Mouse (Mus musculus) thymus, adult 2 months (tissue): ENCODE measurements at regions not wholly inside any gene's neighbourhood (a gene's known extent, or its start where the extent isn't known, plus 50 kb on each side); places are given as distances from the start of the nearest gene placed in this dataset.

Experiments
- DNase-seq: peaks from one replicate; pipeline ENCODE4 v3.0.0; 2021
- H3K27ac ChIP-seq: fragments of 200-500 bp; 2 replicates; pipeline ENCODE4 v1.5.1; 2012; ENCODE audit warnings: low read length, control low read depth; ENCODE audit not compliant: control insufficient read depth, insufficient read depth
- H3K27me3 ChIP-seq: fragments of 200-500 bp; 2 replicates; pipeline ENCODE4 v1.6.1; 2012; ENCODE audit warnings: mild to moderate bottlenecking, low read length, moderate library complexity, mixed read lengths; ENCODE audit not compliant: control insufficient read depth, insufficient read depth
- H3K36me3 ChIP-seq: fragments of 200-500 bp; 2 replicates; pipeline ENCODE4 v1.6.1; 2012; ENCODE audit warnings: mild to moderate bottlenecking, low read length, moderate library complexity; ENCODE audit not compliant: control insufficient read depth, insufficient read depth
- H3K4me1 ChIP-seq: fragments of 200-500 bp; replicated peaks from 2 replicates; pipeline ENCODE4 v1.6.1; 2012; ENCODE audit warnings: low read length; ENCODE audit not compliant: control insufficient read depth, insufficient read depth
- H3K4me3 ChIP-seq: fragments of 200-500 bp; 2 replicates; pipeline ENCODE4 v1.5.1; 2012; ENCODE audit warnings: mild to moderate bottlenecking, low read length, control low read depth, moderate library complexity; ENCODE audit not compliant: control insufficient read depth, insufficient read depth
- CTCF ChIP-seq: fragments of 200-500 bp; IDR thresholded peaks from 2 replicates; pipeline ENCODE4 v1.5.1; 2012; ENCODE audit warnings: mild to moderate bottlenecking, control low read depth, low read length, moderate library complexity, borderline replicate concordance; ENCODE audit not compliant: control insufficient read depth, poor library complexity, insufficient read depth; ENCODE audit errors: extremely low read depth
- POLR2A ChIP-seq: fragments of 200-500 bp; IDR thresholded peaks from 2 replicates; pipeline ENCODE4 v1.6.1; 2012; ENCODE audit warnings: mild to moderate bottlenecking, low read length, control low read depth, moderate library complexity; ENCODE audit not compliant: control insufficient read depth, poor library complexity, insufficient read depth; ENCODE audit errors: extremely low read depth
- WGBS: fragments of 180-500 bp; shearing (Covaris S2); methylation state at CpG from one replicate; pipeline ENCODE4 v1.1.7; 2018; 5-methylcytosine and 5-hydroxymethylcytosine counted together

DNA sequence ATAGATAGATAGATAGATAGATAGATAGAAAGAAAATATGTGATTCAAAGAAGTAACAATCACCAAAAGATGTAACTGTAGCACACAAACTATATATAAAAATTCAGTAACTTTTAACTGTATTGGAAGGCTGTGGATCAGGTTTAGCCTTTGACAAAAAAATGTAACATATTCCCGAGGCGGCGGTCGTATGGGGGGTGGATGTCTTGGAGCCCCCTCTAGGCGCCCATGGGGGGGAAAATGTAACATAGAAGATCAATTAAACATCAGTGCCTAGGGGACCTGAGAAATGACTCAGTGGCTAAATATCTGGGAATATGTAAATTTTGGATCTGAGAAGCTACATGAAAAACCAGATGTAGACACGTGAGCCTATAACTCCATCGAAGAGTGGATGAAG lies 847.2 kb downstream of the Car8 start:
- no peak overlapping the region for H3K27ac ChIP-seq
- H3K4me1 ChIP-seq = no peaks in the 10 kb centered on the region
- DNase-seq = no peak
- no peaks in the 10 kb centered on the region for H3K36me3 ChIP-seq
- no peak for TF ChIP-seq POLR2A
- TF ChIP-seq CTCF = no peak
- WGBS = 86% methylated on average over 7 of the region's 7 CpGs
- H3K27me3 ChIP-seq = no peaks in the 10 kb centered on the region
- H3K4me3 ChIP-seq = no peak overlapping the region

DNA sequence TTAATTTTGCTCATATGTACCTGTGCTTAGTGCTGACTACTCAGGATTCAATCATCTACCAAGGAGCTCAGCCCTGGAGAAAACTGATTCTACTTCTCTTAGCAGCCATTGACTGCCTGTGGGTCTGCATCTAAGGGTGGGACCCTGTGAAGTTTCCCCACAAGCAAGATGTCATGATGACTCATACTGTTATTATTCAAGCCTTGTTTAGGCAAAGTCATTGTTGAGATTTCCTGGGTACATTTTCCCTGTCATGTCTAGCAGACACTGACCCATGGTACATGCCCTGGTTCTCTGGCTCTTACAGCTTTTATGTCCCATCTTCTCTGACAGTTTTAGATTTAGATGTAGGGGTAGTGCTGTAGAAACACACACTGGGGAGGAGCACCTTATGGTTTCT lies 853.8 kb downstream of the Car8 start:
- Histone ChIP-seq H3K4me3 (no peak overlapping the region), H3K27me3 (no peaks in the 10 kb centered on the region), H3K4me1 (no peaks in the 10 kb centered on the region), H3K36me3 (no peaks in the 10 kb centered on the region), H3K27ac (no peak overlapping the region)
- TF ChIP-seq CTCF (no peak), POLR2A (no peak)
- DNase-seq = no peak

DNA sequence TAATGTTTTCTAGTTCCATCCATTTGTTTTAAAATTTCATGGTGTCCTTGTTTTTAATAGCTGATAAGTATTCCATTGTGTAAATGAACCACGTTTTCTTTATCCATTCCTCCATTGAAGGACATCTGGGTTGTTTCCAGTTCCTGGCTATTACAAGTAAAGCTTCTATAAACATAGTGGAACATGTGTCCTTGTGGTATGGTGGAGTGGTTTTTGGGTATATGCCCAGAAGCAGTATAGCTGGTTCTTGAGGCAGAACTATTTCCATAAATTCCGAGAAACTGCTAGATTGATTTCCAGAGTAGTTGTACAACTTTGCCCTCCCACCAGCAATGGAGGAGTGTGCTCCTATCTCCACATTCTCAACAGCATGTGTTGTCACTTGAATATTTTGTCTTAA lies 858.8 kb downstream of the Car8 start:
- no peaks in the 10 kb centered on the region for H3K27me3 ChIP-seq
- H3K4me1 ChIP-seq = no peaks in the 10 kb centered on the region
- DNase-seq = no peak
- no peak overlapping the region for H3K4me3 ChIP-seq
- no peaks in the 10 kb centered on the region for H3K36me3 ChIP-seq
- TF ChIP-seq CTCF = no peak
- TF ChIP-seq POLR2A = no peak
- WGBS = 86% methylated on average over 2 of the region's 2 CpGs
- H3K27ac ChIP-seq = no peak overlapping the region

DNA sequence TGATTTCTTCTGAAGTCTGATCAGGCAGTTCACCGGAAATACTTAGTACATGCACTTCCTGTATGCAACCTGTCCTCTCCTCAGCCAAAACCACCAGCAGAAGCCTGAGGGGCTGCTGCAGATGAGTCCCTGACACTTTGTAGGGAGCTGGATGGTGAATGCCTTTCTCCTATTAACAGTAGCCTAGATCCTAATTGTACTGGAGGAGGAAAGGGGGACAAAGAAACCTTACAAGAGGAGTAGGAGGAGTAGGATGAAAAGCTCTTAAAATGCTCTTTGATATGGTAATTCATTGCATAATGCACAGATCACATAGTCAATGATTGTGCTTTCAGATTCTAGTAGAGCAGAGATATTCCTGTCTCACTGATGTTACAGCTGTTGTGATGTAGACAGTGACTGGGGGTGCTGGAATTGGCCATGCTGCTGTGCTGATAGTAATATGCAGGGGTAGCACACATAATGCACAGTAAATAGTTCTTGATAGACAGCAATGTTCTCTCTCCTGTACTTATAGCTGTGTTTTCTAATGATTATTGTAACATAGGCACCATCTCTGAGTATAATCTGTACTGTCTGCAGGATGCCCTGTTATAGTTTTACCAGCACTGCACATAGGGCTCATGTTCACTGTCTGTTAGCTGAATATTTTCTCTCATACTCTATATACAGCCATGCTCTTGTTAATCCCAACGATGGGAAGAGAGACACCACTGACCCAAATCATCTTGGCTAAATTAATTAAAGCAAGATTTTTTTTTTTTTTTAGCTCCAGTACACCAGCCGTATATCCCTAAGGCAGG lies 874.4 kb downstream of the Car8 start:
- H3K36me3 ChIP-seq = no peaks in the 10 kb centered on the region
- H3K4me1 ChIP-seq = no peaks in the 10 kb centered on the region
- TF ChIP-seq POLR2A = no peak
- TF ChIP-seq CTCF = no peak
- H3K4me3 ChIP-seq = no peak overlapping the region
- no peaks in the 10 kb centered on the region for H3K27me3 ChIP-seq
- DNase-seq = peak; percentile 41
- 68% methylated on average over 3 of the region's 3 CpGs for WGBS
- H3K27ac ChIP-seq = peak overlapping the region; percentile 13; the same call in 1 of the 2 replicates

DNA sequence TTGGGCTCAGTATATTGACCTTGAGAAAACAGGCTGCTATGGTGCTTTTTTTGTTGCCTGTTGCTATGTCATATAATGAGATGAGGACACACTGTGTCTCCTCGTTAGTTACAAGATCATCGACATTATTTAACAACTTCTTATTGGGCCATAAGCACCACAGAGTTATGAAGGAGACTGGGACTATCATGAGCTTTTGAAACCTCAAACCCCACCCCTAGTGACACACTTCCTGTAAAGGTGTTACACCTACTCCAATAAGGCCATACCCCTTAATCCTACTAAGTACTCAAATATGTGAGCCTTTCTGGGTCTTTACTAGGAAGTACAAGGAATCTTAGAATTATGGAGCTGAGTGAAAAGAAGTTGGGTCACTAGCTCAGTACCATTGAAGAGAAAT lies 875.3 kb downstream of the Car8 start:
- H3K27me3 ChIP-seq = no peaks in the 10 kb centered on the region
- no peak overlapping the region; the same call in 1 of the 2 replicates for H3K27ac ChIP-seq
- H3K36me3 ChIP-seq = no peaks in the 10 kb centered on the region
- H3K4me1 ChIP-seq = no peaks in the 10 kb centered on the region
- no peak for TF ChIP-seq POLR2A
- TF ChIP-seq CTCF = no peak
- 98% methylated on average over 2 of the region's 2 CpGs for WGBS
- H3K4me3 ChIP-seq = no peak overlapping the region
- no peak for DNase-seq

GRCm38 (mm10) chr4:7356202-7356601 lies 882.6 kb downstream of the Car8 start:
- 88% methylated on average over 3 of the region's 3 CpGs for WGBS
- no peak for DNase-seq
- Histone ChIP-seq H3K4me1 (no peaks in the 10 kb centered on the region), H3K4me3 (no peak overlapping the region), H3K27ac (no peak overlapping the region), H3K36me3 (no peaks in the 10 kb centered on the region), H3K27me3 (no peaks in the 10 kb centered on the region)
- TF ChIP-seq CTCF (no peak), POLR2A (no peak)
